Mouse (Mus musculus) ZHBTc4 (cell line): ENCODE measurements around the gene Metap1d.

Source experiments
- DNase-seq: peaks from one replicate; pipeline ENCODE4 v3.0.0-alpha.2; 2011; ENCODE audit warnings: low read depth, low spot score

Gene Metap1d

GRCm38 (mm10) chr2:71475311-71475710, 22.2 kb downstream of the Metap1d start:
- no peak for DNase-seq

DNA sequence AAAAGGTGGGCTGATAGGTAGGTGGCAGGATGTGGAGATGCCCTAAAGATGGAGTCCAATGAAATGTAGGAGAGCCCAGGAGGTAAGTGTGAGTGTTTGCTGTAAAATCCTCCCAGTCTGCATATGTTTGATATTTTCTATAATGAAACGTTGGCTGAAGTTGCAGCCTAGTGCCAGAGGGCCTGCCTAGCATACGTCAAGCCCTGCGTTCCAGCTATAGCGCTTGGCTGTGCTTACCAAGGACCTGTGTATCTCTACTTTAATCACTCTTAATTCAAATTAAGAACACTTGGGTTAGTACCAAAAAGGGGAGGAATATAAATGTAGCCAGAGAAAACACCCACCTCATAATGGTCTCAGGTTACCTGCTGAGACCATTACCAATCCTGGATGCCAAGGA, 22.7 kb downstream of the Metap1d start:
- DNase-seq: no peak

- DNase-seq: peak; percentile 55
These were observed 24.7 kb downstream of the Metap1d start for GRCm38 (mm10) chr2:71477787-71478186.

GRCm38 (mm10) chr2:71479917-71480316, 26.8 kb downstream of the Metap1d start:
- DNase-seq: no peak

GRCm38 (mm10) chr2:71481825-71482224, 28.7 kb downstream of the Metap1d start:
- no peak for DNase-seq

DNA sequence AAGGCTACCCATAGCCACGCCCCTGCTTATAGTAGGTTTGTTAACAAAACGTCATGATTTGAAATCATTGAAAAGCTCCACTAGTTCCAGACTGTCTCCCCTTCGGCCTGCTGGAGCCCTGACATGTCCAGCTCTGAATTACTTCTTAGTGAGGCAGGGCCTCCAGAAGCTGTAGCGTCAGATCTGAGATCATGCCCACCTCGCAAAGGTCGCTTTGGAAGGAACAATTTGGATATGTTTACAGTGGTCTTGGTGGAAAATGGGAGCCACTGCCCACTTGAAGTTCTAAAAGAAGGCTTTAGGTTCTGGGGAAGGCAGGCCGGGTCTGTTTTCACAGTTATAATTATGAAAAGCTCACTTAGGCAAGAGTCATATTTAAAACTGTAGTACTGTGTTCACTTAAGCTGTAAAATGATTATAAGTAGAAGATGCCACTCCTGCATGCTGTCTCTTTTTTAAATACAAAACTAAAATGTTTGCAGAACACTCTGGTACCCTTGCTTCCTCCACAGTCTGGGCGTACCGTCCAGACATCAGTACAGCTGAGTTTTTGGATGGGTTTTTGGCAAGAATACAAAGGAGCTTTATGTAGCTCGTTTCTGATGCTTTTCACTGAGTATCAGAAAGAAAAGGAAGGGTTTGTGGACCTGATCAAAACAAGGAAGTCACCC, 30.1 kb downstream of the Metap1d start:
- DNase-seq: no peak

DNA sequence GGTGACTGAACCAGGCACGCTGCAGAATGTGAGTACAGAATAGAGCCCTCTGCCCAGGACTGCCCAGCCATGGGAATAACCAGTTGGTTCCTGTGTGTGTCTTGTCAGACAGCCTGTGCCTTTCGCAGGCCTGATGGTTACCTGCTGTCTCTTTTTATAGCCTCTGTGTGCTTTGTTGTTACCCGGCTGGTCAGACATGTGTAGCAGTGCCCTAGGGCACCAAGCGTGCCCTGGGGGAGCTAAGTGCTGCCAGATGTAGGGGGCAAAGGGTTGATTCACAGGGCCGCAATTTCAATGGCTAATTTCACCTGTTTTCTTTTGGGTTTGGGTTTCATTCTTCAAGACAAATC, 30.6 kb downstream of the Metap1d start:
- no peak for DNase-seq

DNA sequence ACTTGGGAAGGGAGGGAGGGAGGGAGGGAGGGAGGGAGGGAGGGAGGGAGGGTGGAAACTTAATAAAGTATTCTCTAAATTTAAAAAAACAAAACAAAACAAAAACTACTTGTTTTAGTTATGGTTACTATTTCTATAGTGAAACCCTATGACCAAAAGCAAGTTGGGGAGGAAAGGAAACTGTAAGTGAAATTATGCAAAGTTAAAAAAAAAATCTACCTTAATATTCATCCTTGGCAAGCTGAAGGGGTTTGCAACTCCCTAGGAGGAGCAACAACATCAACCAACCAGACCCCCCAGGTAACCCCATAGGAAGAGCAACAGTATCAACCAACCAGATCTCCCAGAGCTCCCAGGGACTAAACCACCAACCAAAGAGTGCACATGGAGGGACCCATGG, 38.2 kb downstream of the Metap1d start:
- DNase-seq: no peak

GRCm38 (mm10) chr2:71493161-71493683, 40.1 kb downstream of the Metap1d start:
- DNase-seq: no peak

GRCm38 (mm10) chr2:71494503-71494902, 41.4 kb downstream of the Metap1d start:
- DNase-seq: no peak

GRCm38 (mm10) chr2:71494971-71495370, 41.9 kb downstream of the Metap1d start:
- peak; percentile 71 for DNase-seq

DNA sequence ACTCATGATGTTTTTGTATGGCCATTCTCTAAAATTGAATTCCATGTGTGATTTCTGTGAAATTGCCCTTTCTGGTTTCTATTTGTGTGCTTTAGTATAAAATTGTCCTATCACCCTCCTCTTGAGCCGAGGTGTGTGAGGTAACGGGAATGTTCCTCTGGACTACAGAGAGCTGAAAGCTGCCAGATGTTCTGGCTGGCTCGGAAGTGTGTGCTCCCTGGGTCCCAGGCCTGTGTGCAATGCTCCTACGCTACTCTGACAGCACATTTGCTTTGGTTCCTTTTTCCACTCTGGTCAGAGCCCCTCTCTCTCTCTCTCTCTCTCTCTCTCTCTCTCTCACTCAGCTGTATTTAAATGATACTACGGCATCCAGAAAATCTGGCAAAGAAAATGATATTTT, 44.1 kb downstream of the Metap1d start:
- no peak for DNase-seq

- no peak for DNase-seq
These were observed 46.5 kb downstream of the Metap1d start for GRCm38 (mm10) chr2:71499276-71500230.

DNA sequence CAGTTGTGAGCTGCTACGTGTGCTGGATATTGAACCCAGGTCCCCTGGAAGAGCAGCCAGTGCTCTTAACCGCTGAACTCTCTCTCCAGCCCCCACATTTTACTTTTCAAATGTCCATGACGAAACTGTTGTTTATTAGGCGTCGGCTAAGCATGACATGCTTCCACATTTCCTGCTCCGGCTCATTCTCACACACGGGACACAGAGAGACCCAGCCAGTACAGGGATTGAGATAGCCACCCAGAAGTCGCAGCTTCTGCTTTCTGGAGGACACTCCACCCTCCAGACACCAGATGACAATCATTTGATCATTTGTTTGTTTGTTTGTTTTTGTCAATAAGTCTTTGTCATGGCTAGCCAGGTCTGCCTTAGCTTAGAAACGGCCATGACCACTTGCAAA, 51.8 kb downstream of the Metap1d start:
- no peak for DNase-seq

DNA sequence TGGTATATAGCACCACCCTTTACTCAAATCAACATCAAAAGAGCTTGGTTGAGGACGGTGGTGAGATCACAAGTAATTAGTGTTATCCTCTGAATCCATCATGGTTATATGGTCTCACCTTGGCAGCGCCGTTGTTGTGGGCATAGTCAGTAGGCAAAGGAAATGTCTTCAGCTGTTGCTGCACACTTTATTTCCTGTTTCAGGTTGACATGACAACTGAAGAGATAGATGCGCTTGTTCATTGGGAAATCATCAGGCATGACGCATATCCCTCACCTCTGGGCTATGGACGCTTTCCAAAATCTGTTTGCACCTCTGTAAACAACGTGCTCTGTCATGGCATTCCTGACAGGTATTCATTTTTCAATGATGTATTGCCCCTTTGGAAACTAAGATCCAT, 58.1 kb downstream of the Metap1d start:
- no peak for DNase-seq

- no peak for DNase-seq
These were observed 59.2 kb downstream of the Metap1d start for GRCm38 (mm10) chr2:71512326-71512725.

GRCm38 (mm10) chr2:71516995-71517394, 63.9 kb downstream of the Metap1d start:
- DNase-seq: no peak

DNA sequence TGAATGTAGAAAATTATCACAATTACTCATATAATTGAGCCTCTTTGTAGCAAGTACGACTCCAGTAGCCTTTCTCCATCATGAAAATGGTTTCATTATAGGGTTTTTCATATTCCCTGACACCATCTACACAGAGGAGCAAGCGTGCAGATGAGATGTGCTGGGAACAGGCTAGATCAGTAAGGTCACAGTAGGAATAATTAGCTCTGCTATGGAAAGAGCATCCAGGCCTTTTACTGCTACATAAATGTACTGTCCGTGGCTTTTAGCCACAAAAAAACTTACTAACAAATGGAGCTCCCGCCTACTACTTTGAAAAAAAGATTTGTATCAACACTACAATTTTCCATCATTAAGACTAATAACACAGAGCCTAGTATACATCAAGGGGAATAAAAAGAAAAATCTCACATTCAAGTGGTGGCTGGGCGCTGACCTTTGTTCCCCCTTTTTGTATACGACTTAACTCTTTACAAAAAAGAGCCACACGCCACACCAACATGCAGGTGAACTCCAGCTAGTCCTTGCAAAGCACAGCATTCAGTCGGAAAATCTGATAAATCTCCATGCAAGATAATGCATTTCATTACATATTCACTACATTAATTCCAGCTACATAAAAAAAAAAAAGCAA, 64.5 kb downstream of the Metap1d start:
- no peak for DNase-seq

- DNase-seq: no peak
These were observed 69.8 kb downstream of the Metap1d start for GRCm38 (mm10) chr2:71522871-71523270.

- no peak for DNase-seq
These were observed 70.4 kb downstream of the Metap1d start for GRCm38 (mm10) chr2:71523431-71523830.

- DNase-seq: no peak
These were observed 71.7 kb downstream of the Metap1d start for GRCm38 (mm10) chr2:71524763-71525162.

DNA sequence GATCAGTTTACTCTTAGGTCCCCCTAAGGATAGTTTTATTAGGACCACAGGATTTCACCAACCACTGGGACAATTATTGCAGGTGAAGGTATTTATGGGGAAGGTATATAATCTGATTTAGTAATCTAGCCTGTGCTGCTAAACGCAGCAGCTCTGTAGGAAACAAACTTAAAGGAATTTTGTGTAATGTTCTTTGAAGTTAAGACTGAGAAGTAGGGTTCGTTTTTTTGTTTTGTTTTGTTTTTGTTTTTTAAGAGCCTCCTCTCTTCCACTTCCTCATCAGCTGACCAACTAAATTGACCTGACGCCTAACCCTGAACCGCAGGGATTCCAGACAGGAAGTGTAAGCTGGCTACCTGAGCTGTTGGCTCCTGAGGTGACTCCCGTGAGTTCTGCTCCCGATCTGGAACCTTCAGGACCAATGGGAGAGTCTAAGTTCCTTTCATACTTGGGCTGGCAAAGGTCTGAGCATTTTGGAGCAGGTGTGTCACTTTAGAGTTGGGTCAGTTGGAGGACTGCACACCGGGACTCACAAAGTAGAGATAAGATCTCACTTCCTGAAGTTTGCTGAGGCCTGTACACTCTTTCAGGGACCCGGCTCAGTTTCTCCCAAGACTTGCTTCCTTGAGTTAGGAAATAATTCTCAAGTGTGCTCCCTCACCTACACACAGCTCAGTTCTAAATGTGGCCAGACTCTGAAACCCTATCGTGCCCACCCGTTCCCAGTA, 73.7 kb downstream of the Metap1d start:
- no peak for DNase-seq
